Mouse (Mus musculus): ENCODE results near the gene Olfr341.

The Olfr341 gene

GRCm38 (mm10) chr2:36482368-36482767 lies at the start of gene Olfr341:
Gene Olfr341 (minus strand): TSS chr2:36482468.
- DNase-seq (ENCODE audit: low spot score in 2 of 2): no peak

GRCm38 (mm10) chr2:36524698-36525097 lies 42.4 kb upstream of the Olfr341 start, which contains the start of gene Olfr342:
Gene Olfr342 (plus strand): TSS chr2:36524998.
- DNase-seq (ENCODE audit: low spot score in 2 of 2): no peak

- DNase-seq (ENCODE audit: low spot score in 2 of 2): no peak
Measured at GRCm38 (mm10) chr2:36473634-36474033, 8.6 kb downstream of the Olfr341 start.

GRCm38 (mm10) chr2:36452287-36452686 lies 30.0 kb downstream of the Olfr341 start, which contains the start of gene Olfr340:
Gene Olfr340 (plus strand): TSS chr2:36452587.
- no peak for DNase-seq (ENCODE audit: low spot score in 2 of 2)
